Mouse (Mus musculus): Measurements from ENCODE around the gene Ccdc162. TPM values are rescaled to one million over a fixed set of nuclear protein-coding genes. Genes with fewer than 3 reads are reported as not detected.
"Not testable (repeated sequence)": the region's sequence is repeated elsewhere in the genome, so short reads cannot be mapped to it uniquely, and the experiment has no call there.

The Ccdc162 gene
- polyA plus RNA-seq, 1 experiment from 2014 or later: 0.42 TPM

- H3K4me1 ChIP-seq: peaks cover 31% of the 10 kb centered on the region
- no peaks in the 10 kb centered on the region for H3K9me3 ChIP-seq
Observed at GRCm38 (mm10) chr10:41518508-41518980, 197.9 kb downstream of the Ccdc162 start.

GRCm38 (mm10) chr10:41514921-41515320 is 201.5 kb downstream of the Ccdc162 start:
- Histone ChIP-seq H3K27ac (replicated peaks) (no peak overlapping the region), H3K4me1 (0 out of 2 replicates have a peak, but pooled peaks cover 4% of the 10 kb centered on the region), H3K36me3 (replicated peaks) (no peaks in the 10 kb centered on the region), H3K9me3 (no peaks in the 10 kb centered on the region), H3K4me3 (no peak overlapping the region), H3K27me3 (replicated peaks; ENCODE audit: low read depth, poor library complexity, severe bottlenecking) (no peaks in the 10 kb centered on the region)
- DNase-seq (ENCODE audit: low spot score): no peak

More at GRCm38 (mm10) chr10:41518508-41518980, 197.9 kb downstream of the Ccdc162 start:
- Histone ChIP-seq H3K27ac (replicated peaks) (peak overlapping the region; percentile 100), H3K4me3 (peak overlapping the region; percentile 89), H3K36me3 (replicated peaks) (peaks cover 14% of the 10 kb centered on the region), H3K27me3 (replicated peaks; ENCODE audit: low read depth, poor library complexity, severe bottlenecking) (no peaks in the 10 kb centered on the region)
- WGBS: under 1% methylated on average over 23 of the region's 23 CpGs
- DNase-seq (ENCODE audit: low spot score): peak; percentile 74

GRCm38 (mm10) chr10:41514301-41514700 is 202.1 kb downstream of the Ccdc162 start:
- no peaks in the 10 kb centered on the region for H3K36me3 ChIP-seq (replicated peaks)
- H3K27ac ChIP-seq (replicated peaks): no peak overlapping the region
- no peaks in the 10 kb centered on the region for H3K9me3 ChIP-seq
- no peaks in the 10 kb centered on the region for H3K27me3 ChIP-seq (replicated peaks; ENCODE audit: low read depth, poor library complexity, severe bottlenecking)
- WGBS: 74% methylated on average over 4 of the region's 4 CpGs
- no peak overlapping the region for H3K4me3 ChIP-seq
- H3K4me1 ChIP-seq: 0 out of 2 replicates have a peak, but pooled peaks cover 4% of the 10 kb centered on the region
- DNase-seq (ENCODE audit: low spot score): no peak

- no peaks in the 10 kb centered on the region for H3K9me3 ChIP-seq
- 36% methylated on average over 2 of the region's 2 CpGs for WGBS
- DNase-seq (ENCODE audit: low spot score): no peak
Observed at GRCm38 (mm10) chr10:41509160-41509559, 207.3 kb downstream of the Ccdc162 start.

GRCm38 (mm10) chr10:41505446-41505845 is 211.0 kb downstream of the Ccdc162 start:
- not testable (repeated sequence) for H3K27ac ChIP-seq (replicated peaks); H3K4me1 ChIP-seq; H3K9me3 ChIP-seq; H3K4me3 ChIP-seq; H3K36me3 ChIP-seq (replicated peaks); H3K27me3 ChIP-seq (replicated peaks; ENCODE audit: low read depth, poor library complexity, severe bottlenecking)
- DNase-seq (ENCODE audit: low spot score): peak; percentile 60
- 7% methylated on average over 3 of the region's 3 CpGs for WGBS

More at GRCm38 (mm10) chr10:41509160-41509559, 207.3 kb downstream of the Ccdc162 start:
- Histone ChIP-seq H3K4me1 (no peaks in the 10 kb centered on the region), H3K4me3 (no peak overlapping the region), H3K27ac (replicated peaks) (no peak overlapping the region), H3K36me3 (replicated peaks) (no peaks in the 10 kb centered on the region), H3K27me3 (replicated peaks; ENCODE audit: low read depth, poor library complexity, severe bottlenecking) (no peaks in the 10 kb centered on the region)

GRCm38 (mm10) chr10:41504996-41505395 is 211.4 kb downstream of the Ccdc162 start:
- Histone ChIP-seq H3K36me3 (replicated peaks) (no peaks in the 10 kb centered on the region), H3K4me1 (no peaks in the 10 kb centered on the region), H3K27me3 (replicated peaks; ENCODE audit: low read depth, poor library complexity, severe bottlenecking) (no peaks in the 10 kb centered on the region), H3K27ac (replicated peaks) (no peak overlapping the region), H3K9me3 (no peaks in the 10 kb centered on the region), H3K4me3 (no peak overlapping the region)
- 89% methylated on average over 1 of the region's 1 CpGs for WGBS
- DNase-seq (ENCODE audit: low spot score): no peak

GRCm38 (mm10) chr10:41500941-41501340 is 215.5 kb downstream of the Ccdc162 start:
- WGBS: 72% methylated on average over 4 of the region's 4 CpGs
- no peak for DNase-seq (ENCODE audit: low spot score)
- no peak overlapping the region for H3K4me3 ChIP-seq
- H3K36me3 ChIP-seq (replicated peaks): no peaks in the 10 kb centered on the region
- no peaks in the 10 kb centered on the region for H3K4me1 ChIP-seq
- H3K27me3 ChIP-seq (replicated peaks; ENCODE audit: low read depth, poor library complexity, severe bottlenecking): no peaks in the 10 kb centered on the region
- no peaks in the 10 kb centered on the region for H3K9me3 ChIP-seq
- H3K27ac ChIP-seq (replicated peaks): no peak overlapping the region

- H3K9me3 ChIP-seq: no peaks in the 10 kb centered on the region
- no peak overlapping the region for H3K27ac ChIP-seq (replicated peaks)
- no peaks in the 10 kb centered on the region for H3K27me3 ChIP-seq (replicated peaks; ENCODE audit: low read depth, poor library complexity, severe bottlenecking)
- peaks cover 26% of the 10 kb centered on the region for H3K36me3 ChIP-seq (replicated peaks)
- peak overlapping the region; percentile 69; the same call in 1 of the 2 replicates for H3K4me3 ChIP-seq
- 57% methylated on average over 4 of the region's 4 CpGs for WGBS
- no peak for DNase-seq (ENCODE audit: low spot score)
- H3K4me1 ChIP-seq: peaks cover 31% of the 10 kb centered on the region
Observed at GRCm38 (mm10) chr10:41491111-41491510, 225.3 kb downstream of the Ccdc162 start.

GRCm38 (mm10) chr10:41490518-41490873 is 225.9 kb downstream of the Ccdc162 start:
- no peak for DNase-seq (ENCODE audit: low spot score)
- H3K27ac ChIP-seq (replicated peaks): peak overlapping the region; percentile 87
- WGBS: 1% methylated on average over 29 of the region's 29 CpGs

GRCm38 (mm10) chr10:41489708-41490517 is 226.5 kb downstream of the Ccdc162 start, which contains the start of the genes Smpd2 and Ppil6:
Smpd2 (minus strand) TSS chr10:41490369.
Ppil6 (plus strand) TSS chr10:41490439.
- peaks cover 38% of the 10 kb centered on the region for H3K36me3 ChIP-seq (replicated peaks)
- under 1% methylated on average over 50 of the region's 50 CpGs for WGBS
- no peaks in the 10 kb centered on the region for H3K27me3 ChIP-seq (replicated peaks; ENCODE audit: low read depth, poor library complexity, severe bottlenecking)
- no peaks in the 10 kb centered on the region for H3K9me3 ChIP-seq
- H3K4me3 ChIP-seq: peak within 1 kb of the TSS; percentile 69
- H3K27ac ChIP-seq (replicated peaks): peak within 1 kb of the TSS; percentile 87
- DNase-seq (ENCODE audit: low spot score): peak; percentile 98
- H3K4me1 ChIP-seq: peaks cover 31% of the 10 kb centered on the region

More at GRCm38 (mm10) chr10:41490518-41490873, 225.9 kb downstream of the Ccdc162 start:
- peak overlapping the region; percentile 69 for H3K4me3 ChIP-seq
- peaks cover 33% of the 10 kb centered on the region for H3K36me3 ChIP-seq (replicated peaks)
- no peaks in the 10 kb centered on the region for H3K27me3 ChIP-seq (replicated peaks; ENCODE audit: low read depth, poor library complexity, severe bottlenecking)
- H3K9me3 ChIP-seq: no peaks in the 10 kb centered on the region
- peaks cover 31% of the 10 kb centered on the region for H3K4me1 ChIP-seq

GRCm38 (mm10) chr10:41489294-41489693 is 227.1 kb downstream of the Ccdc162 start:
- DNase-seq (ENCODE audit: low spot score): no peak
- peak overlapping the region; percentile 87 for H3K27ac ChIP-seq (replicated peaks)

GRCm38 (mm10) chr10:41488877-41489276 is 227.6 kb downstream of the Ccdc162 start:
- Histone ChIP-seq H3K27me3 (replicated peaks; ENCODE audit: low read depth, poor library complexity, severe bottlenecking) (no peaks in the 10 kb centered on the region), H3K36me3 (replicated peaks) (peaks cover 49% of the 10 kb centered on the region), H3K4me1 (peaks cover 31% of the 10 kb centered on the region), H3K9me3 (no peaks in the 10 kb centered on the region), H3K4me3 (peak overlapping the region; percentile 69), H3K27ac (replicated peaks) (peak overlapping the region; percentile 87)
- WGBS: 56% methylated on average over 7 of the region's 7 CpGs
- DNase-seq (ENCODE audit: low spot score): no peak

More at GRCm38 (mm10) chr10:41489294-41489693, 227.1 kb downstream of the Ccdc162 start:
- H3K36me3 ChIP-seq (replicated peaks): peaks cover 45% of the 10 kb centered on the region
- no peaks in the 10 kb centered on the region for H3K9me3 ChIP-seq
- 36% methylated on average over 8 of the region's 8 CpGs for WGBS
- H3K4me1 ChIP-seq: peaks cover 31% of the 10 kb centered on the region
- H3K27me3 ChIP-seq (replicated peaks; ENCODE audit: low read depth, poor library complexity, severe bottlenecking): no peaks in the 10 kb centered on the region
- H3K4me3 ChIP-seq: peak overlapping the region; percentile 69

All from embryonic facial prominence, embryonic 10.5 days (tissue).